Mouse (Mus musculus): ENCODE results near the gene Dazap1. TPM values are rescaled to one million over a fixed set of nuclear protein-coding genes. Genes with fewer than 3 reads are reported as not detected.

Gene Dazap1
- polyA plus RNA-seq, 1 experiment from 2014 or later: 60.8 TPM

GRCm38 (mm10) chr10:80312586-80313504, 51.6 kb downstream of the Dazap1 start:
- Histone ChIP-seq H3K9me3 (no peaks in the 10 kb centered on the region), H3K4me2 (no peak overlapping the region), H3K27me3 (replicated peaks) (no peaks in the 10 kb centered on the region), H3K9ac (no peak overlapping the region), H3K27ac (no peak overlapping the region), H3K4me3 (no peak overlapping the region), H3K4me1 (peaks cover 26% of the 10 kb centered on the region), H3K36me3 (replicated peaks) (peaks cover 92% of the 10 kb centered on the region)
- no peak for ATAC-seq (replicated peaks)
- WGBS: 74% methylated on average over 54 of the region's 54 CpGs

- peaks cover 27% of the 10 kb centered on the region for H3K4me1 ChIP-seq
- H3K36me3 ChIP-seq (replicated peaks): peaks cover 89% of the 10 kb centered on the region
- ATAC-seq (replicated peaks): no peak
- no peaks in the 10 kb centered on the region for H3K9me3 ChIP-seq
- H3K27ac ChIP-seq: no peak overlapping the region
- 63% methylated on average over 20 of the region's 20 CpGs for WGBS
- H3K4me3 ChIP-seq: no peak overlapping the region
- no peak overlapping the region for H3K4me2 ChIP-seq
- no peaks in the 10 kb centered on the region for H3K27me3 ChIP-seq (replicated peaks)
- no peak overlapping the region for H3K9ac ChIP-seq
These were observed 52.4 kb downstream of the Dazap1 start for GRCm38 (mm10) chr10:80313627-80314201.

GRCm38 (mm10) chr10:80314494-80315001, 53.3 kb downstream of the Dazap1 start:
- H3K4me1 ChIP-seq: peaks cover 35% of the 10 kb centered on the region
- 55% methylated on average over 16 of the region's 16 CpGs for WGBS

GRCm38 (mm10) chr10:80315315-80315714, 54.0 kb downstream of the Dazap1 start:
- no peak overlapping the region for H3K9ac ChIP-seq
- H3K27me3 ChIP-seq (replicated peaks): no peaks in the 10 kb centered on the region
- 56% methylated on average over 27 of the region's 27 CpGs for WGBS
- H3K36me3 ChIP-seq (replicated peaks): peaks cover 76% of the 10 kb centered on the region
- no peaks in the 10 kb centered on the region for H3K9me3 ChIP-seq
- no peak overlapping the region for H3K4me2 ChIP-seq
- no peak for ATAC-seq (replicated peaks)
- peaks cover 41% of the 10 kb centered on the region for H3K4me1 ChIP-seq
- H3K4me3 ChIP-seq: no peak overlapping the region
- H3K27ac ChIP-seq: no peak overlapping the region

More at GRCm38 (mm10) chr10:80314494-80315001, 53.3 kb downstream of the Dazap1 start:
- Histone ChIP-seq H3K36me3 (replicated peaks) (peaks cover 83% of the 10 kb centered on the region), H3K27ac (no peak overlapping the region), H3K4me2 (no peak overlapping the region), H3K4me3 (no peak overlapping the region), H3K27me3 (replicated peaks) (no peaks in the 10 kb centered on the region), H3K9me3 (no peaks in the 10 kb centered on the region), H3K9ac (no peak overlapping the region)
- ATAC-seq (replicated peaks): no peak

- 37% methylated on average over 11 of the region's 11 CpGs for WGBS
- Histone ChIP-seq H3K27me3 (replicated peaks) (no peaks in the 10 kb centered on the region), H3K4me3 (no peak overlapping the region), H3K9me3 (no peaks in the 10 kb centered on the region), H3K4me1 (peaks cover 44% of the 10 kb centered on the region), H3K9ac (no peak overlapping the region), H3K27ac (0 out of 2 replicates have a peak overlapping the region, but pooled peaks have one; percentile 36), H3K36me3 (replicated peaks) (peaks cover 69% of the 10 kb centered on the region), H3K4me2 (no peak overlapping the region)
- no peak for ATAC-seq (replicated peaks)
These were observed 55.1 kb downstream of the Dazap1 start for GRCm38 (mm10) chr10:80316359-80316781.

GRCm38 (mm10) chr10:80317011-80317410, 55.7 kb downstream of the Dazap1 start:
- Histone ChIP-seq H3K4me3 (no peak overlapping the region), H3K9ac (no peak overlapping the region), H3K9me3 (no peaks in the 10 kb centered on the region), H3K4me2 (no peak overlapping the region), H3K36me3 (replicated peaks) (peaks cover 63% of the 10 kb centered on the region), H3K27me3 (replicated peaks) (no peaks in the 10 kb centered on the region), H3K4me1 (peaks cover 44% of the 10 kb centered on the region), H3K27ac (no peak overlapping the region)
- ATAC-seq (replicated peaks): no peak
- WGBS: 55% methylated on average over 10 of the region's 10 CpGs

GRCm38 (mm10) chr10:80320340-80320760, 59.1 kb downstream of the Dazap1 start, which contains the start of gene 2310011J03Rik:
TSS of gene 2310011J03Rik (minus strand) at chr10:80320537.
- Histone ChIP-seq H3K27ac (peak within 1 kb of the TSS; percentile 59), H3K27me3 (replicated peaks) (no peaks in the 10 kb centered on the region), H3K36me3 (replicated peaks) (peaks cover 31% of the 10 kb centered on the region), H3K9ac (peak within 1 kb of the TSS; percentile 47), H3K4me2 (peak within 1 kb of the TSS; percentile 91), H3K9me3 (no peaks in the 10 kb centered on the region), H3K4me1 (peaks cover 53% of the 10 kb centered on the region), H3K4me3 (peak within 1 kb of the TSS; percentile 57)
- ATAC-seq (replicated peaks): peak; percentile 62
- WGBS: under 1% methylated on average over 34 of the region's 34 CpGs

- Histone ChIP-seq H3K4me3 (no peak overlapping the region), H3K4me1 (peaks cover 45% of the 10 kb centered on the region), H3K9ac (no peak overlapping the region), H3K36me3 (replicated peaks) (peaks cover 23% of the 10 kb centered on the region), H3K27me3 (replicated peaks) (no peaks in the 10 kb centered on the region), H3K9me3 (no peaks in the 10 kb centered on the region), H3K4me2 (no peak overlapping the region), H3K27ac (no peak overlapping the region)
- WGBS: 76% methylated on average over 6 of the region's 6 CpGs
- no peak for ATAC-seq (replicated peaks)
These were observed 59.9 kb downstream of the Dazap1 start for GRCm38 (mm10) chr10:80321014-80321669.

- Histone ChIP-seq H3K4me2 (no peak overlapping the region), H3K9me3 (no peaks in the 10 kb centered on the region), H3K27ac (no peak overlapping the region), H3K4me3 (no peak overlapping the region), H3K4me1 (peaks cover 39% of the 10 kb centered on the region), H3K9ac (no peak overlapping the region), H3K27me3 (replicated peaks) (0 out of 2 replicates have a peak, but pooled peaks cover 2% of the 10 kb centered on the region), H3K36me3 (replicated peaks) (peaks cover 16% of the 10 kb centered on the region)
- 91% methylated on average over 21 of the region's 21 CpGs for WGBS
- ATAC-seq (replicated peaks): no peak
These were observed 60.6 kb downstream of the Dazap1 start for GRCm38 (mm10) chr10:80321670-80322581.

GRCm38 (mm10) chr10:80322811-80323211, 61.5 kb downstream of the Dazap1 start:
- Histone ChIP-seq H3K9me3 (no peaks in the 10 kb centered on the region), H3K4me1 (peaks cover 31% of the 10 kb centered on the region), H3K4me2 (peak overlapping the region; percentile 89), H3K9ac (peak overlapping the region; percentile 52; the same call in 1 of the 2 replicates), H3K4me3 (peak overlapping the region; percentile 48), H3K27ac (no peak overlapping the region), H3K36me3 (replicated peaks) (peaks cover 8% of the 10 kb centered on the region; the same call in 1 of the 2 replicates), H3K27me3 (replicated peaks) (0 out of 2 replicates have a peak, but pooled peaks cover 2% of the 10 kb centered on the region)
- 2% methylated on average over 28 of the region's 28 CpGs for WGBS
- ATAC-seq (replicated peaks): peak; percentile 1; the same call in 1 of the 2 replicates
